Mouse (Mus musculus): ENCODE measurements around the gene 9130019O22Rik. TPM values are rescaled to one million over a fixed set of nuclear protein-coding genes. Genes with fewer than 3 reads are reported as not detected.
"Not testable (repeated sequence)": the region's sequence is repeated elsewhere in the genome, so short reads cannot be mapped to it uniquely, and the experiment has no call there.

The 9130019O22Rik gene
- total RNA-seq (2021) = 1 to 10 TPM; 3.3 TPM
- long read RNA-seq, partial matches to known transcripts = 0 of 3 reads
- long read RNA-seq, other reads (novel, unspliced or antisense) = 2 of 3 reads

DNA sequence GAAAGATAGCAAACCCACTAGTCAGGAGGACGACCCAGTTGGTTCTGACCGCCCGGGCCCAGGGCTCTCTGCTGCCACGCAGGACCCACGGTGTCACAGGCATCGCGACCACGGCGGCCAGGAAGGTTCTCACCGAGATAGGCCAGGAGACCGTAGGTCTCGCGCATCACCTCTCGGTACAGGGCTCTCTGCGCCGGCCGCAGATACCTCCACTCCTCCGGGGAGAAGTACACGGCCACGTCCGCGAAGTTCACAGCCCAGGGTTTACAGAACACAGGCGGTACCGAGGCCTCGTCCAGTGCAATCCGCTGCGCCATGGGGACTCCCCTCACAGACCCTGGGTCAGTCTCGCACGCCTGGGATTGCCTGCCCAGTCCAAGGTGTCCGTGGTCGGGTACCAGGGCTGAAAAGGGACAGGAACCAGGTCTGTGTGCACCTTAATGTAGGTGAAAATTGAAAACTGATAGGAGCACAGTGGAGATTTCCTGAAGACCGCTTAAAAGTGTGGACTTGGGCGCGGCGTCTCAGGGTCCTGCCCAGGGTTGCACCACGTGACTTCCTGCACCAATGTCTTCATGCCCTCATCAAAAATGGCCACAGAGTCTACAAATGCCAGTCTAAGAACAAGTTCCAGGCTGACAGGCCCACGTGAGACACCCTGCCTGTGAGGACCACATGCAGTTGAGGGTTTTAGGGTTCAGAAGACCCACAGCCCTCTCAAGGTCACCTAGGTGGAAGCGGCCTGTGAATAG lies at the start of gene 9130019O22Rik:
Gene 9130019O22Rik, minus strand, starts transcription at position 526 of the 752 bp plus-strand sequence.
- peak; percentile 87 to 91 for DNase-seq (ENCODE audit: low spot score in 2 of 2)

DNA sequence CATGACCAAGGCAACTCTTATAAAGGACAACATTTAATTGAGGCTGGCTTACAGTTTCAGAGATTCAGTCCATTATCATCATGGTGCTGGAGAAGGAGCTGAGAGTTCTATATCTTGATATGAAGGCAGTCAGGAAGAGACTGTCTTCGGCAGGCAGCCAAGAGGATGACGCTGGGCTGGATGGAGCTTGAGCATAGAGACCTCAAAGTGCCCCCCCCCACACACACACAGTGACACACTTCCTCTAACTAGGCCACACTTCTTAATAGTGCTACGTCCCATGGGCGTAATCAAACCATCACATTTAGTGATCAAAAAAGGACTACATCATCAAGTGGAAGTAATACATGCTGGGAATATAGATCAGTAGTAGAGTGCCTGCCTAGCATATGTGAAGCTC lies 48.2 kb upstream of the 9130019O22Rik start:
- no peak for DNase-seq (ENCODE audit: low spot score in 2 of 2)

DNA sequence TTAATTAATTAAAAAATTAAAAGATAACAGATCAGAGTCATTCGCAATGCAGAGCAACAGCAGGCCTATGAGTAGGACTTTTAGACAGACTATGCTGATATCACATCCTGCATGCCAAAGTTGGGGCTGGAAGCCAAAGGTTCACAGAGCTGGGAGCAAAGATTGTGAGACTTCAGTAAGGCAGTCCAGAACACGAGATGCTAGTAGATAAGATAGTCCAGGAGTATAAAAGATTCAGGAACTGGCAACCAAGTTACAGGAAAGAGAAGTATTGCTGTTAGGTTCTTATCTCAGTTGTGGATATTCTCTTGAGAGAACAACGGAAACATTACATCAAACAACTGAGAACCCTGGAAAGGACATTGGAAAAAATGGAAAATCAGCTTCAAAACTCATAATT lies 39.4 kb upstream of the 9130019O22Rik start:
- DNase-seq (ENCODE audit: low spot score in 2 of 2) = no peak

DNA sequence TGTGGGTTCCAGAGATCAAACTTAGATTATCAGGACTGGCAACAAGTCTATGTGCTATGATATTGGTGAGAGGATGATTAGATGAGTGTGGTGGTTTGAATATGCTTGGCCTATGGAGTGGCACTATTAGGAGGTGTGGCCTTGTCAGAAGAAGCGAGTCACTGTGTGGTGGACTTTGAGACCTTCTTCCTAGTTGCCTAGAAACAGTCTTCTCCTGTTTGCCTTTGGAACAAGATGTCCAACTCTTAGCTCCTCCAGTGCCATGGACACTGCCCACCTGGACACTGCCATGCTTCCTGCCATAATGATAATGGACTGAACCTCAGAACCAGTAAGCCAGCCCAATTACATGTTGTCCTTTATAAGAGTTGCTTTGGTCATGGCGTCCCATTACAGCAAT lies 38.9 kb upstream of the 9130019O22Rik start:
- DNase-seq (ENCODE audit: low spot score in 2 of 2) = no peak

DNA sequence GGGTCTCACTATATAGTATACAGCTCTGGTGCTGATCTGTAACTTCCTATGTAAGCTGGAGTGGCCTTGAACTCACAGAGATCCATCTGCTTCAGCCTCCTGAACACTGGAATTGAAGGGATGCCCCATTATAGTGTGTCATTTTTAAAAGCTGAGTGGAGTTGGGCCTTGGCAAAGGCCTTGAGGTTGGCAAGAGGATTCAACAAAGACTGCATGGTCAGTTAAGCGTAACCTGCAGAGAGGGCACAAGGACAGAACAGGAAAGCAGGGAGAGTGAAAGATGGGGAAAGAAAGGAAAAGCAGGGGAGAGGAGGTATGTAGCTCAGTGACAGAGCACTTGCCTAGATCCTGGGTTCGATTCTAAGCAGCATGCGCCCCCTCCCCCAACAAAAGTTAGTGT lies 38.3 kb upstream of the 9130019O22Rik start:
- DNase-seq (ENCODE audit: low spot score in 2 of 2) = no peak

DNA sequence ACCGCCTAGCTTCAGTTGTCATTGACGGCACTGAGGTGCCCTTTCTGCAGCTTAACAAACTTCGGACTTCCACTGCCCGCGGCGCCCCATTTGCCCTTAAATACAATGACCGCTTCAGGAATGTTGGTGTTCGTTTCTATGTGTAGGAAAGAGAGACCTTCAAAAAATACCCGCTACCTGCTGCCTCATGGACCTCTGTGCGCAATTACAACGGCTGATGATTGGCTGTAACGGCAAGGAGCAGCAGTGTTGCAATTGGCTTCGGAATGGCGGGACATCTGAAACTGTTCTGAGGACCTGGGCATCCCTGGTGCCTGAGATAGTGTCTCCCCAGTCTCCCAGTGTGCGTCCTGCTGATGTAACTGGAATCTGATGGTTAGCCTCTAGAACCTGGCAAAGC lies 35.3 kb upstream of the 9130019O22Rik start:
- DNase-seq (ENCODE audit: low spot score in 2 of 2) = peak in 1 of 2 experiments; percentile 43

DNA sequence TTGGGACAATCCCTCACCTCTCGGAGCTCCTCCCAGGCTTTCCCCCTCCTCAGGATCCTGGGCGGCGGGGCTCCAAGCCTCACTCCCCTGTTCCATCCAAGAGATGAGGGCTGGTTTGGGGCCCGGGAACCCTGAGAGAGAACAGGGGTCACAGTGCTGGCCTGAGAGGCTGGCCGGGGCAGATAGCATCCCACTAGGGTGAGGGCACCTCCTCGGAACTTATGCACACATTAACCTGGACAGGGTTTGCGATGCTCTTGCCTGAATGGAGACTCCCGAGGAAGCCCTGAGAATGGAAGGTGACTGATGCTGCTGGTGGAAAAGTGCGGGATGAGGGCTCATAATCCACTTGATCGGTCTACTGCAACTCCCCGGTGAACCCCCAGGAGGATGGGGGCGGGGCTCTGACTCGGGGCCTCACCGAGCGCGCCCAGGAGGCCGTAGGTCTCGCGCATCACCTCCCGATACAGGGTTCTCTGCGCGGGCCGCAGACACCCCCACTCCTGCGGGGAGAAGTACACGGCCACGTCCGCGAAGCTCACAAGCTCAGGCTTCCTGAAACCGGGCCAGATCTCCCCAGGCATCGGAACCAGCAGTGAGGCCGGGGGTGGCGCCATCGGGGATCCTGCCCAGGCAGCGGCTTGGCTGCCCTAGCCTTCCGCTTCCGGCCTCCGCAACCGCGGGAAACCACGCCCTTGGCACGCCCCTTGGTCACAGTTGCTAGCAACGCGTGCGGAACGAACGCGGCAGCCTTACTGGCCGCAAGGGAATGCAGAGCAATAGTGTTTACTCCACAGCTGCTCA lies 34.6 kb upstream of the 9130019O22Rik start, which contains the start of gene Zfp688:
Gene Zfp688, minus strand, starts transcription at position 681 of the 804 bp plus-strand sequence.
- peak; percentile 92 to 95 for DNase-seq (ENCODE audit: low spot score in 2 of 2)

DNA sequence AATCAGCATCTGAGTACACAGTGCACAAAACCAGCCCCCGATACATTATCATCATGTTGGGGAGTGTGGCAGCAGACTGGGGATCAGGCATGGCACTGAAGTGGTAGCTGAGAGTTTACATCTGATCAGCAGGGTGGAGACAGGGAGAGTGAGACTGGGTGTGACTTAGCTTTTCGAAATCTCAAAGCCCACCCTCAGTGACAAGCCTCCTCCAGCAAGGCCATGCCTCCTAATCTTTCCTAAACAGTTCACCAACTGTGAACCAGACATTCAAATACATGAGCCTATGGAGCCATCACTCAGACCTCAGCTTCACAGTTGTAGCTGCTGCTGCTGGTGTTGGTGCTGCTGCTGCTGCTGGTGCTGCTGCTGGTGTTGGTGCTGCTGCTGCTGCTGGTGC lies 24.5 kb upstream of the 9130019O22Rik start:
- no peak for DNase-seq (ENCODE audit: low spot score in 2 of 2)

DNA sequence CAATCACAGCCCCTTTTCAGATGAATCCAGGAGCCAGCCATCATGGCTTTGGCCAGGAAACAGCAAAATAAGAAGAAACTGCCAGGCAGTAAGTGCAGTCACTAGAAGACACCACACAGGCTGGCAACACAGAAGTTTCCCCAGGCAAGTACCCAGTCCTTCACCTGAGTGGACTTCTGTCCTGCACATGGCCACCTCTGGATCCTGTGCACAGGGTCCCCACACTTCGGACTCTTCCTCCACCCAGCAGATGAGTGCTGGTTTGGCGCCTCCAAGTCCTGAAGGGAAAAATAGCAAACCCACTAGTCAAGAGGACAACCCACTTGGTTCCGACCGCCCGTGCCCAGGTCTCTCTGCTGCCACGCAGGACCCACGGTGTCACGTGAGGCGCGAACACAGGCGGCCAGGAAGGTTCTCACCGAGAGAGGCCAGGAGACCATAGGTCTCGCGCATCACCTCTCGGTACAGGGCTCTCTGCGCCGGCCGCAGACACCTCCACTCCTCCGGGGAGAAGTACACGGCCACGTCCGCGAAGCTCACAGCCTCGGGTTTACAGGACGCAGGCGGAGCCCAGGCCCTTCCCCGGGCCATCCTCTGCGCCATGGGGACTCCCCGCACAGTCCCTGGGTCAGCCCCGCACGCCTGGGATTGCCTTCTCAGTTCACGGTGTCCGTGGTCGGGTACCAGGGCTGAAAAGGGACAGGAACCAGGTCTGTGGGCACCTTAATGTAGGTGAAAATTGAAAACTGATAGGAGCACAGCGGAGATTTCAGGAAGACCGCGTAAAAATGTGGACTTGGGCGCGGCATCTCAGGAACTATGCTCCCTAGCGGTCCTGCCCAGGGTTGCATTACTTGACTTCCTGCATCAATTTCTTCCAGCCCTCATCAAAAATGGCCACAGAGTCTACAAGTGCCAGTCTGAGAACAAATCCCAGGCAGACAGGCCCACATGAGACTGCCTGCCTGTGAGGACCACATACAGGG lies 19.3 kb upstream of the 9130019O22Rik start, which contains the start of gene Zfp764:
Gene Zfp764, minus strand, starts transcription at position 821 of the 986 bp plus-strand sequence.
- DNase-seq (ENCODE audit: low spot score in 2 of 2) = peak; percentile 87 to 90

DNA sequence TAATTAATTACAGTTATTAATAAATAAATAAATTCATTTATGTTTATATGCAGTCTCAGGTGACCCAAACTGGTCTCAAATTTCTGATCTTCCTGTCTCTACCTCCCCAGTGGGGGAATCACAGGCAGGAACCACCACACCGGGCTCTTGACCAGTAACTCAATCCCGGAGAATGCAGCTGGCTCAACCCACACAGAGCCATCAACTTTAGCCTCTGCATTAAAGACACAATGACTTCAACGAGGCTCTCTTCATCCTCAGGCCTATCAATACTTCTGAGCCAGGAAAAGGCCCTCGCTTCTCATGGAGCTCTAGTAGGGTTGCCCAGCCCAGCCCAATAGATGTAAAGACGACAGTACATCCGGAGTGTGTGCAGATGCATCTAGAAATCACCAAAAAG lies 17.1 kb upstream of the 9130019O22Rik start:
- not testable (repeated sequence) for DNase-seq (ENCODE audit: low spot score in 2 of 2)

DNA sequence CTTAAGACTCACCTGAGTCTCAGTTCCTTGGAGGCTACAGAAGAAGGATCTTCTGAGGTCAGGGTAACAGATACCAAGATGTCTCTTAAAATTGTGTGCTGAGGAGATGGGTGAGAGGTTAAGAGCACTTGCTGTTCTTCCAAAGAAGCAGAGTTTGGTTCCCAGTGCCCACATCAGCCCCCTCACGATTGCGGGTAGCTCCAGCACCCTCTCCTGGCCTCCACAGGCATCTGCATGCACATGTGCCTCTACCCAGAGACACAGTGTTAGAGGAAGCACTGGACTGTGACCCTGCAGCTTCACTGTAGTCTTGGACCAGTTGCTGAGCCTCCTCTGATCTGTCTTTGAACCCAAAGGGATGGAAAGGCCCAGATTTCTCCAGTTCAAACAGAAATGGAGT lies 16.0 kb upstream of the 9130019O22Rik start:
- no peak for DNase-seq (ENCODE audit: low spot score in 2 of 2)

DNA sequence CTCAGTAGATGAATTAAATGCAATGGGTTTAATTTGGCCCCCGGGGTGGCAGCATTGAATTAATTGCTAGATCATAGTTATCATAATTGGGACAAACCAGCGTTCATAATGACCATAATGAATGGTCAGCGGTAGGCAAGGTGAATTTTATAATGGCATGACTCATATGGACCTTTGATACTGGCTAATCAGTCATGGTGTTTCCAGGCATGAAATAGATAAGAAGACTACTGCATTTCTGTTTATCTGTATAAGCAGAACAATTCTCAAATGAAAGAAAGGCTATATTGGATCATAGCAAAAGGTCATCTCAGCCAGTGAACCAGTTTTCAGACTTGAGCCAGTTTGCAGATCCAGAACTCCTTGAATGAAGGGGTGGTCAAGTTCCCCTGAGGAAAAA lies 13.4 kb upstream of the 9130019O22Rik start:
- no peak for DNase-seq (ENCODE audit: low spot score in 2 of 2)

DNA sequence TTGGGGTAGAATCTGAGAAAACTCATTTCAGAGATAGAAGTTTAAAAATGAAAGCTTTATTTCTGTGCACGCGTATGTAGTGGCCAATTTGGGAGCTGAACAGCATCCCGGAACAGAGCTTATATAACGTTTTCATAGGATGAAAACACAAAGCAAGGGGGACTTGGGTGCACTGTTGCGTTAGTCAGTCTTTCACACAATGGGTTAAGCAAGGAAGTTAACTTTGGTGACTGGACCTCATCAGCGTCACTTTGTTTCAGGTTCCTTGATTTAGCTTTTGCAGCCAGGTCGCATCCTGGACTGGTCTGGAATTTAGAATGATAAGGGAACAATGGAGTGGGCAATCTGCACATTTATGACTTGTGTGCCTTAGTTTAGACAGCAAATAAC lies 7.0 kb upstream of the 9130019O22Rik start:
- DNase-seq (ENCODE audit: low spot score in 2 of 2) = no peak

DNA sequence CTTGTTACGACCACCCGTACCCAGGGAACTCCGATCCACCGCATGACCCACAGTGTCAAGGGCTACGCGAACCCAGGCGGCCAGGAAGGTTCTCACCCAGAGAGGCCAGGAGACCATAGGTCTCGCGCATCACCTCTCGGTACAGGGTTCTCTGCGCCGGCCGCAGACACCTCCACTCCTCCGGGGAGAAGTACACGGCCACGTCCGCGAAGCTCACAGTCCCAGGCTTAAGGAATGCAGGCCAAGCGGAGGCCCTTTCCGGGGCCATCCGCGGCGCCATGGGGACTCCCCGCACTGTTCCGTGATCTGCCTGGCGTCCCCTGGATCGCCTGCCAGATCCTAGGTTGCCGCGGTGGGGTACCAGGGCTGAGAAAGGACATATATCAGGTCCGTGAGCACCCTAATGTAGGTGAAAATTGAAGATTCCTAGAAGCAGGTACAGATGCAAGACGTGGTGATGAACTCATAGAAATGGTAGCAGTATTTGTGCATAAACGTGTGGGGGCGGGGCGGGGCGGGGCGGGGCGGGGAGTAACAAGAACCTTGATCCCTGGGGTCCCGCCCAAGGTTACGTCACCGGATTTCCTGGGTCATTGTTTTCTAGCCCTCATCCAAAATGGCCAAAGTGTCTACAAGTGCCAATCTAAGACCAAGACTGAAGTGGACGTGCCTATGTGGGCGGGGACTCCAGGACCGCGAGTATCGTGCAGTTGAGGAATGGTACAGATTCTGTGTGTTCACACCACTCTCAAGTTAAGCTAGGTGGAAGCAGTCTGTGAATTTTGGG lies 6.4 kb upstream of the 9130019O22Rik start, which contains the start of gene E430018J23Rik:
Gene E430018J23Rik, minus strand, starts transcription at position 473 of the 787 bp plus-strand sequence.
- DNase-seq (ENCODE audit: low spot score in 2 of 2) = peak; percentile 96

DNA sequence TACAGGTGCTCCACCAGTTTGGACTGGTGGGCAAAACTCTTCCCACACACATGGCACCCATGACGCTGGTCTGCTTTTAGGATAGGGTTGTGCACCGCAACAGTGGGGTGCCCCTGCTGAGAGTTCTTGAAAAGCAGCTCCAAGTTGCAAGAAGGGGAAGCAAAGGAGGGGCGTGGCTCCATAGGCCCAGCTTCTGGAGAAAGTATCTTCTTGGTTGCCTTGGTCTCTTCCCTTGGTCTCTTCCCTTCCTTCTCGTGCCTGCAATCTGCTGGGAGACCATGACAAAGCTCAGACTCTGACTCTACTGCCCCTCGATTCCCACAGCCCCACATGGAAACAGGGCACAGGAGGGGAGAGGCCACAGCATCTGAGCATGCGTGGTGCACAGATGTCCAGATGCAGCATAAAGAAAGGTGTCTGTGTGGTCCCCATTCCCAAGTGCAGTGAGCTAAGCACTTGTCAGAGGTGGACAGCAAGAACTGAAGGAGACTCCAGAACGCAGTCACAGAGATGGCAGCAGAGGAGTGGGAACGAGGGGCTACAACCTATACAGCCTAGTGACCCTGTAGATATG lies 5.4 kb upstream of the 9130019O22Rik start:
- DNase-seq (ENCODE audit: low spot score in 2 of 2) = no peak

DNA sequence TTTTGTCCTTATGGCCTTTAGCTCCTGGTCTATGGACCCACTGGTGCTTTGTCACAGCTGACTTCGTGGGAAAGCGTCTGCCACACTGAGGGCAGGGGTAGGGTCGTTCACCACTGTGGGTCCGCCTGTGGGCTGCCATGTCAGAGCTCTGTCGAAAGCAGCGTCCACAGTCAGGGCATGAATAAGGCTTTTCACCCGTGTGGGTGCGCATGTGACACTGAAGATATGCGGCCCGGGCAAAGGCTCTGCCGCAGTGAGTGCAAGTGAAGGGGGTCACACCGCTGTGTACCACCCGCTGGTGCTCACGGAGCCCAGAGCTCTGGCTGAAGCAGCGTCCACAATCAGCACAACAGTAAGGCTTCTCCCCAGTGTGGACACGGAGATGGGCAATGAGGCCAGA lies 4.6 kb upstream of the 9130019O22Rik start:
- no peak for DNase-seq (ENCODE audit: low spot score in 2 of 2)

DNA sequence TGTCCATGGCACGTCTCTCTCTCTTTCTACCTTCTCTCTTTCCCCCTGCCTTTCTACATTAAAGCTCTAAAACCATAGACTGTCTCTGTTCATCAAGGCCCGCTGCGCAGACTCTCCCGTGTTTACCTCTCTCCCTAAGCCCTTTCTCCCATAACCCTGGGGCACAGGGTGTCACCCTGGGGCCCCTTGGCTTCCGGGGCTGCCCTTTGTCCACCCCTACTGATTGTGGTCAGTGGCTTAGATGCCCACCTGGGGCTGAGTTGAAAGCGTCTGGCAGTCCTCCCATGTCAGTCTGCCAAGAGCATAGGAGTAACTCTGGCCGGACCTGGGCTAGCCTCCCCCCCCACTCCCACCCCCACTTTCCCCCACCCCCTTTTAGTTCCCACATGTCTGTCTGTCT lies 3.3 kb upstream of the 9130019O22Rik start:
- DNase-seq (ENCODE audit: low spot score in 2 of 2) = no peak

DNA sequence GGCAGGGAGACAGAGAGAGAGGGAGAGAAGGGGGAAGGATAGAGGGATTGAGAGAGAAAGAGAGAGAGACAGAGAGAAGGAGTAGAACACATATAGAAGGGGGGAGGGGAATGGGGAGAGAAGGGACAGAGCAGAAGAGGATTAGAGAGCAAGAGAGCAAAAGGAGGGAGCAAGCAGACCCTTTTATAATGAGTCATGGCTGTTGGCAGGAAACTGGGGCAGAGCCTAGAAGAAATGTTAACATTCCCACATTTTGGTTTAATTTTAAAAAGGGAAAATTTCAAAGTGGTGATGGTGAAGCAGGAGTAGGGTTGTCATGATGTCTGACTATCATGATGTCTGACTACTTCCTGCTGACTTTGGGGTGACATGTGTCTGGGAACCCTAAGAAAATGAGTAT lies 1.2 kb upstream of the 9130019O22Rik start:
- DNase-seq (ENCODE audit: low spot score in 2 of 2) = not testable (repeated sequence)

DNA sequence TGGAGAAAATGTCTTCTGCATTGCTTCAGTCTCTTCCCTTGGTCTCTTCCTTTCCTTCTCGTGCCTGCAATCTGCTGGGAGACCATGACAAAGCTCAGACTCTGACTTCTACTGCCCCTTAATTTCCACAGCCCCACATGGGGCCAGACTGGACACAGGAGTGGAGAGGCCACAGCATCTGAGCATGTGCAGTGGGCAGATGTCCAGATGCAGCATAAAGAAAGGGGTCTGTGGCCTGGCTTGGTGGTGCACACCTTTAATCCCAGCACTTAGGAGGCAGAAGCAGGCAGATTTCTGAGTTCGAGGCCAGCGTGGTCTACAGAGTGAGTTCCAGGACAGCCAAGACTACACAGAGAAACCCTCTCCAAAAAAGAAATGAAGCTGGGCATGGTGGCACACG lies 1.4 kb downstream of the 9130019O22Rik start:
- DNase-seq (ENCODE audit: low spot score in 2 of 2) = not testable (repeated sequence)
